Mouse (Mus musculus): ENCODE results near the gene Usp51.
"Not testable (repeated sequence)": the region's sequence is repeated elsewhere in the genome, so short reads cannot be mapped to it uniquely, and the experiment has no call there.

Usp51 gene

DNA sequence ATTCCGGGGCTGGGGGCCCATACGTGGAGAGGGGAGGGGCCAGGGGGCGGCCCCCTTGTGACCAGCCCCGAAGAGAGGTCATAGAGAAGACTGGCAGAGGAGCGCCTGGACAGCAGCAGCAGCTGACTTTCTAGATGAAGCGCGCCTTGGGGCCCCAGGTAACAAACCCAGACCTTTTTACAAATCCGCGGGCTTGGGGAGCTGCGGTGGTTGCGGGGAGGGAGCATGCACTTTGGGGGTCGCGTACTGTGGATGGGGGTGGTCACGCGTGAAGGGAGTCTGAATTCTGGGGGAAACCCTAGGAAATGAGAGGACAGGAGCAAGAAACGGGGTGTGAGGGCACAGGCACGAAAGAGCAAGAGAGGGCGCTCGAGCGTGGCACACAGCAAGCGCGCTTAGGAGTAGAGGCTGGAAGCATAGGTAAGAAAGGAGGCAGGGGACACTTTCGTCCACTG, at the start of gene Usp51:
Usp51 (plus strand) TSS at position 83 of the 455 bp plus-strand sequence.
- DNase-seq (ENCODE audit: low read depth, low spot score) = no peak

DNA sequence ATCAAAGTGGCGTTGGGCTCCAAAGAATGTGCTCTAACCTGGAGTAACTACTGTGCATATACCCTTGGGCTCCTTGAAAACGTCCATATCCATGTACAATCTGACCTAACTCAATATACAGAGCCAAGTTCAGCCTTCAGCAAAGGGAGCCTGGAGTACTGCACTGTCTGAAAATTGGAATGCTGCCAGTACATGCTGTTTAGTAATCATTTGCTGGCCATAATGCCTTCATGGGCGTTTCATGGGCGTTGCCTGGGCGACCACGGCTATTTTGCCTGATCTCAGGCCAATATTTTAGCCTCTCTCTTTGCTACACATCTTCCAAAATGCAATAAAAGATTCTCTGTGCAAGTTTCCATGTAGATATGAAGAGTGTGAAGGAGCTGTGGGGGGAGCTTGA, 36.7 kb upstream of the Usp51 start:
- DNase-seq (ENCODE audit: low read depth, low spot score) = no peak

DNA sequence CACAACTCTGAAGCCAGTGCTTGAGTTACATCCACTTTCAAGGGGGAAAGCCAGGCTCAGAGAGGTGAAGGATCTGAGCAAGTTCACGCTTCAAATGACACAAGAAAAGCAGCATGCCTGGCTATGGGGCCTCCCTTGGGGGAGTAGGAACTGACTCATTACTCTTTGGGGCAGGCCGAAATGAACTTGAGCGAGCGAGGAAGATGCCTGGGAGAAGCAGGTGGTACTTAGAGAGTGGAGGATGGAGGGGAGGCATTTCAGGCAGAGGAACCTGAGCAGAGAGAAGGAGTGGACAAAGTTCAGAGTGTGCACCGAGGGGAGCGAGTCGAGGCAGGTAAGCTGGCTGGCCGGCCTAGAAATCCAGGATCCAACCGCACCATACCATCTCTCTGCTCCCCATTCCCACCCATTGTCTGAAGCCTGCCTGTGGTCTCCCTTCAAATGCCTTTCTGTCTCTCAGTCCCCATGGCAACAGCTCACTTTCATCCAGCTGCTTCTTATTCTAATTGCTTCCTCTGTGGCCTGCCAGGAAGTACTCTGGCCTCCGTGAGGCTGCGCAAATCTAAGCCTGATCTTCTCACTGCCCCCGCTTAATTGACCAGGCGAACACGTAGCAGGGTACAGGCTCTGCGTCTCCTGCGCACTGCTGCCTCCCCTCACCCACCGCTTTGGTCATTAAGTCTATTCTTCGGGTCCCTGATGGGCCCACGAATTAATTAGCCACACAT, 32.6 kb upstream of the Usp51 start:
- not testable (repeated sequence) for DNase-seq (ENCODE audit: low read depth, low spot score)

DNA sequence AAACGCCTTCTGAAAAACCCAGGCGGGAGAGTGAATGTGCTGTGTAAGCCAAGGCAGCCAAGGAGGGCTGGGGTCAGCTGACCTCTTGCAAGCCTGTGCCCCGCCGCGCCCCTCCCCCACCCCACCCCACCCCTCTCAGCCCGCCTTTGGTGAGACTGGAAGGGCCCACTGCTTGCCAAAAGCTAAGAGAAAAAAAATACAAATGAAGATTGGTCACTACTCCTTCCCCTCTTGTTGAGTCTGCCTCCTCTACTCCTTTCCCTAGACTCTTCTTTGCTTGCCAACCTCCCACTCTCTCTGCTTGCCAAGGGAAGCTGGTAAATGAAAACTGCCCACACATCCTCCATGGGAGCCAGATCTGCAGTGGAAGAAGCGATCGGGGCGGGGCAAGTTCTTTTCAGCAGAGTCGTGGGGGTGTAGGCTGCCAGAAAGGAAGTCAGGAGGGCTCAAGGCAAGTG, 32.0 kb upstream of the Usp51 start:
- no peak for DNase-seq (ENCODE audit: low read depth, low spot score)

DNA sequence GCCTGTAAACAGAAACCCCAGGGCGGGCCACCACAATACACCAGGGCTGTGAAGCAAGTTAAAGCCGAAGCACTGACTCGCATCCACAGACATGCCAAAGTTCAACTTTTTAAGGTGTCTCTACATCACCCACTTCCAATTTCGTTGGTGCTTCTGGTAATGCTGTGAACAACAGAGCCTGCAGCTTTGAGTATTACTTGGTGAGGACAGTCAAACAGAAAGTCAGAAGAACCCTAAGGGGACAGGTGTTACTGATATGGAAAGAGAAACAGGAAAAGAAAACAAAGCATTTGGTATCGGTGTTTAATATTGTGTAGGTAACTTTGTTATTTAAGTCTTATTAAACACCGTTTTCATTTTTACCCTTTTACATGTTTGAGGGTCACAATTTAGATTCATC, 29.7 kb upstream of the Usp51 start:
- no peak for DNase-seq (ENCODE audit: low read depth, low spot score)

DNA sequence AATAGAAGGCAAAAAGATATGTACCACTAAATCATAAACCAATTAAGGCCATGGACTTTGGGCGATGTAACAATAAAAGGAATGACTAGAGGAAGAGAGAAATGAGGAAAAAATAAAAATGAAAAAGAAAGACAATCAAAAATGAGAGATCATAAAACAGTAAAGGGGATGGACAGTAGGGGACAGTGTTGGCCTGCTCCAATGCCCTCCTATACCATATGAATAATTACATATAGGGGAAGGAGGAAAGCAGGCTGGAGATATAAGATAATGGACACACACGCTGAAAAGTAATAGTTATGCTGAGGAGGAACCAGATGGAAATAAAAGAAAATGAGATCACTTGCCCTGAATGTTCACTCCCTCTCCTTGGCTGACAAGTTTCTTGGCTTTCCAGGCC, 21.3 kb upstream of the Usp51 start:
- DNase-seq (ENCODE audit: low read depth, low spot score) = no peak

DNA sequence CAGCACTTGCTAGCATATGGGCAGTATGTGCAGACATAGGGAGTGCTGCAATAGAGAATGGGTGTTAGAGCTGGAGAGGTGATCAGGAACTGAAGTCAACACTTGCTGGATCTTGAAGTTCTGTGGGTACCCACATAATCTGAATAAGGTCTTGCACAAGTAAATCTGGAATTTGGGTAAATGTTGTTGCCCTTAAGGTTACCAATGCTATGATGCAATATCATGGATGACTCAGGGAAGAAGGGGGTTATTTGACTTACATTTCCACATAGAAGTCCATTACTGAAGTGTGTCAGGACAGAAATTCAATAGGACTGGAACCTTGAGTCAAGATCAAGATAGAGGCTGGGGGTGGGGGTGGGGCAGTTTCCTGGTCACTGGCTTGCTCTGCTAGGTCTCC, 16.4 kb upstream of the Usp51 start:
- DNase-seq (ENCODE audit: low read depth, low spot score) = not testable (repeated sequence)

DNA sequence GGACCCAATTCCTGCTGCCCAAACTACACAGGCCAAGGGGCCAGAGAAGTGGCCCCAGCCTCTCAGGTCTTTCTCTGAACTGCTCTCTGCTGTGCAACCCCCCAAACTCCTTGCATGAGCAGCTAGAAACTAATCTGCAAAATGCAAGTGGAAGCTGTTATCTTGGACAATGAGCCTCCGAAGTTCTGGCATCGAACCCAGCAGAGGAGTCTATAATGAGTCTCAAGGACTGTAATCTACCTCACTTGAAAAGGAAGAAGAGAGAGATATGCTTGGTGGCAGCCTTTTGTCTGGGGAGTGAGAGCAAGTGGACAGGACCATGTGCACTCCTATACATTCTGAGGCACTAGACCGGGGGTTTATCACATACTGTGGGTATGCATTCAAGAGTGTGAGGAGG, 10.2 kb upstream of the Usp51 start:
- not testable (repeated sequence) for DNase-seq (ENCODE audit: low read depth, low spot score)

DNA sequence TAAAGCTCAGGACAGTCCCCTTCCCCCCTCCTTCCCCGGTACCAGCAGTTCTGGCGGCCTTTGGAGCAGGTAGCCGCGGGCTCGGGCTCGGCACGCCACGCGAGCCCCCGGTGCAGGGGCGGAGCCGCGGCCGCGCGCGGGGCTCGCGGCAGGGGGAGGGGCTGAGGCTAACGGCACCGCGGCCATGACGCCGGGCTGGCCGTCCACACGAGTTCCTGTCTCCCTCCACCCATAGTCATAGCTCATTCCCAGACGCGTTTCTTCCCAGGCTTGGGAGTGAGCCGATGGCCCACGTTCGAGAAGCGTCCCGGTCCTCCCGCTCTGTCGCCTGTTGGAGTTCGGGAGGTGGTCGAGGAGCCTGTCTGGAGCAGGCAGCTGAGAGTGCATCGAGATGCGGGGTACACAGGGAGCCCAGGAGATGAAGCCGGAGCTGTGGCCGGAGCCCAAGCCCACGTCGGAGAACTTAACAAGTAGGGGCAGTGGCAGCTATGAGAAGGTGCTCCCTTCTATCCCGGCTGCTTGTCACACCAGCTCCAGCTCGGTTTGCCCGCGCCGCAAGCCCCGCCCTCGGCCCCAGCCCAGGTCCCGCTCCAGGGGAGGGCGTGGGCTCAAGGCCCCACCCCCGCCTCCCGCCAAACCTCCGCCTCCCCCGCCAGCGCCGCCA, 884 bp downstream of the Usp51 start:
- peak; percentile 13 for DNase-seq (ENCODE audit: low read depth, low spot score)

DNA sequence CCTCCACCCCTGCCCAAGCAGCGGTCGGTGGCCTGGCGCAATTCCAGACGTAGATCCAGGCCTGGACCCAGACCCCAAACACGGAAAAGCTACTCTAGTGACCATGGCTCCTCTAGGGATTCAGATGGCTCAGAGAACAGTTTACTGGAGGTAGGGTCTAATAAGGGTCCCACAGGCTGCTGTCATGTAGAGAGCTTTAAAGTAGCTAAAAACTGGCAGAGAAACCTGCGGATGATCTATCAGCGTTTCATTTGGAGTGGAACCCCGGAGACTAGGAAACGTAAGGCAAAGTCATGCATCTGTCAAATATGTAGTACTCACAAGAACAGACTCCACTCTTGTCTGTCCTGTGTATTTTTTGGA, 1.4 kb downstream of the Usp51 start:
- no peak for DNase-seq (ENCODE audit: low read depth, low spot score)

DNA sequence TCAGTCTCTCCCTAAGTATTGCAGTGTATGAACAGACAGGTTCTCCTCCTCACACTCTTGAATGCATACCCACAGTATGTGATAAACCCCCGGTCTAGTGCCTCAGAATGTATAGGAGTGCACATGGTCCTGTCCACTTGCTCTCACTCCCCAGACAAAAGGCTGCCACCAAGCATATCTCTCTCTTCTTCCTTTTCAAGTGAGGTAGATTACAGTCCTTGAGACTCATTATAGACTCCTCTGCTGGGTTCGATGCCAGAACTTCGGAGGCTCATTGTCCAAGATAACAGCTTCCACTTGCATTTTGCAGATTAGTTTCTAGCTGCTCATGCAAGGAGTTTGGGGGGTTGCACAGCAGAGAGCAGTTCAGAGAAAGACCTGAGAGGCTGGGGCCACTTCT, 19.0 kb downstream of the Usp51 start:
- not testable (repeated sequence) for DNase-seq (ENCODE audit: low read depth, low spot score)

DNA sequence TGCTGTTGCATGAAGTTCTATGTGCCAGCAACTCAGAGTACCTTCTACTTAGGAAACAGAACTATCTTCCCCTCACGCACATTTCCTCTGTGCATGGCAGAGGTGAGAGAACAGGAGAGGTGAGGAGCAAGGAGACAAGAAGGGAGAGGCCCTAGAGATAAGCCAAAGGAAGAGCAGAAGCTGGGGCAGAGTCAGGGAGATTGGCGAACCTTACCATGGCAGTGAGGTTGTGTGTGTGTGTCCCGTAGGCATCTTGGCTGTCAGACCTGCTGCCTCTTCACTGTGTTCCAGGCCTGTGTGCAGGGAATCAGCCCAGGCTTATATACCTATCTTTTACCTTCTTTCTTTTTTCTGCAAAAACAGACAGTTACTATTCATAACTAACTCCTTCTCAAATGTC, 19.4 kb downstream of the Usp51 start:
- DNase-seq (ENCODE audit: low read depth, low spot score) = not testable (repeated sequence)

DNA sequence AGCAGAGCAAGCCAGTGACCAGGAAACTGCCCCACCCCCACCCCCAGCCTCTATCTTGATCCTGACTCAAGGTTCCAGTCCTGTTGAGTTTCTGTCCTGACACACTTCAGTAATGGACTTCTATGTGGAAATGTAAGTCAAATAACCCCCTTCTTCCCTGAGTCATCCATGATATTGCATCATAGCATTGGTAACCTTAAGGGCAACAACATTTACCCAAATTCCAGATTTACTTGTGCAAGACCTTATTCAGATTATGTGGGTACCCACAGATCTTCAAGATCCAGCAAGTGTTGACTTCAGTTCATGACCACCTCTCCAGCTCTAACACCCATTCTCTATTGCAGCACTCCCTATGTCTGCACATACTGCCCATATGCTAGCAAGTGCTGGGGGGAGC, 25.3 kb downstream of the Usp51 start:
- DNase-seq (ENCODE audit: low read depth, low spot score) = not testable (repeated sequence)

DNA sequence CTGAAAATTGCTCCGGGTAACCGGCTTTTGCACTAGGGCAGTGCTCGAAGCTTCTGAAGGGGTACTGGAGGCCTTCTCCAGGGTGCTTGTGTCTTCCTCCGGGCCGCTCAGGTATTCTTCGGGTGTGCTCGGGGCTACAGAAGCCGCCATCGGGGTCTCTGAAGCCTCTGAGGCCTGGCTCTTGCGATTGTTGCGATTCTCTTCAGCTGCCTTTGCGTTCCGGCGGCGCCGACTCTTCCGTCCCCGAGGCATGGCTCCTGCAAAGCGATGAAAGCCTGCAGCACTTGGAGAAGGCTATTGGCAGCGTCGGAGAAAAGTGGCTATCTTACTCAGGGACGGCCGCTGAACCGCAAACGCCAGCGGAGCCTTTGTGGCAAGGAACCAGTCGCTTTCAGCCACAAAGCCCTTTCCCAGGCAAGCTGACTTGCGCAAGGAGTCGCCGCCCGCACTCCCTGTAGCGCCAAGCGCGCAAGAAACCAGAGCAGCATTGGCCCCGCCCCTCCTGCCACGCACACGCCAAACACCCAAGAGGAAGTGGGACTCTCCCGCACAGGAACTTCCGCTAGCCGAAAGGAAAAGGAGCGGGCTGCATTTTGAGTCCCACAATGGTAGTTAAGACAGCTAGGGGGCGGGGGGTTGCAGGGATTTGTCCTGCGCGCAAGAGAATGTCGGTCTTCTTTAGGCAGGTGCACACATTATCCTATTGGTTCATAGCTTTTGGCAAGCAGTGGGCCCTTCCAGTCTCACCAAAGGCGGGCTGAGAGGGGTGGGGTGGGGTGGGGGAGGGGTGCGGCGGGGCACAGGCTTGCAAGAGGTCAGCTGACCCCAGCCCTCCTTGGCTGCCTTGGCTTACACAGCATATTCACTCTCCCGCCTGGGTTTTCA, 31.1 kb downstream of the Usp51 start, which contains the start of gene Mageh1:
Mageh1 (minus strand) TSS at position 489 of the 885 bp plus-strand sequence.
- no peak for DNase-seq (ENCODE audit: low read depth, low spot score)

DNA sequence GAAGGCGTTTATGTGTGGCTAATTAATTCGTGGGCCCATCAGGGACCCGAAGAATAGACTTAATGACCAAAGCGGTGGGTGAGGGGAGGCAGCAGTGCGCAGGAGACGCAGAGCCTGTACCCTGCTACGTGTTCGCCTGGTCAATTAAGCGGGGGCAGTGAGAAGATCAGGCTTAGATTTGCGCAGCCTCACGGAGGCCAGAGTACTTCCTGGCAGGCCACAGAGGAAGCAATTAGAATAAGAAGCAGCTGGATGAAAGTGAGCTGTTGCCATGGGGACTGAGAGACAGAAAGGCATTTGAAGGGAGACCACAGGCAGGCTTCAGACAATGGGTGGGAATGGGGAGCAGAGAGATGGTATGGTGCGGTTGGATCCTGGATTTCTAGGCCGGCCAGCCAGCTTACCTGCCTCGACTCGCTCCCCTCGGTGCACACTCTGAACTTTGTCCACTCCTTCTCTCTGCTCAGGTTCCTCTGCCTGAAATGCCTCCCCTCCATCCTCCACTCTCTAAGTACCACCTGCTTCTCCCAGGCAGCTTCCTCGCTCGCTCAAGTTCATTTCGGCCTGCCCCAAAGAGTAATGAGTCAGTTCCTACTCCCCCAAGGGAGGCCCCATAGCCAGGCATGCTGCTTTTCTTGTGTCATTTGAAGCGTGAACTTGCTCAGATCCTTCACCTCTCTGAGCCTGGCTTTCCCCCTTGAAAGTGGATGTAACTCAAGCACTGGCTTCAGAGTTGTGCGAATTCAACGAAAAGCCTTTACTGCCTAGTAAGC, 31.9 kb downstream of the Usp51 start:
- not testable (repeated sequence) for DNase-seq (ENCODE audit: low read depth, low spot score)

Measured in c-Kit-negative CD71-positive TER-119-positive erythroid progenitor cells, embryonic 14.5 days (primary cell).